Mouse (Mus musculus) limb, embryonic 15.5 days (tissue): ENCODE results near the gene Rubcnl. TPM values are rescaled to one million over a fixed set of nuclear protein-coding genes. Genes with fewer than 3 reads are reported as not detected.

Experiments
- ATAC-seq: fragments of 200-750 bp; cut with Nextera tagmentation; 2 replicates; pipeline ENCODE4 v1.8.0; 2017; ENCODE audit warnings: low read depth, moderate TSS enrichment; ENCODE audit not compliant: insufficient number of reproducible peaks, low FRiP score, low TSS enrichment
- H3K27ac ChIP-seq: fragments of 300-500 bp; sonication (generic); 2 replicates; pipeline ENCODE4 v1.5.1; 2015; ENCODE audit warnings: moderate library complexity, mild to moderate bottlenecking, inconsistent platforms
- H3K27me3 ChIP-seq: fragments of 300-500 bp; sonication (generic); 2 replicates; pipeline ENCODE4 v1.6.1; 2015; ENCODE audit warnings: inconsistent platforms
- H3K36me3 ChIP-seq: fragments of 300-500 bp; sonication (generic); 2 replicates; pipeline ENCODE4 v1.6.1; 2015; ENCODE audit warnings: inconsistent platforms
- H3K4me1 ChIP-seq: fragments of 300-500 bp; sonication (generic); 2 replicates; pipeline ENCODE4 v1.6.1; 2015; ENCODE audit warnings: inconsistent platforms
- H3K4me2 ChIP-seq: fragments of 300-500 bp; sonication (generic); 2 replicates; pipeline ENCODE4 v1.6.1; 2015; ENCODE audit warnings: mild to moderate bottlenecking, inconsistent platforms
- H3K4me3 ChIP-seq: fragments of 300-500 bp; sonication (generic); 2 replicates; pipeline ENCODE4 v1.5.1; 2015; ENCODE audit warnings: mild to moderate bottlenecking, inconsistent platforms
- H3K9ac ChIP-seq: fragments of 300-500 bp; sonication (generic); 2 replicates; pipeline ENCODE4 v1.6.1; 2015; ENCODE audit warnings: inconsistent platforms
- H3K9me3 ChIP-seq: fragments of 300-500 bp; sonication (generic); 2 replicates; pipeline ENCODE4 v1.6.1; 2016; ENCODE audit warnings: inconsistent platforms
- WGBS: fragments of 180-500 bp; shearing (Covaris S2); methylation state at CpG from one replicate; pipeline ENCODE4 v1.1.7; 2015; 5-methylcytosine and 5-hydroxymethylcytosine counted together
- polyA plus RNA-seq: library from polyadenylated mRNA; unstranded; fragments of >200 nt; fragmentation: Nextera tagmentation; extraction: Ambion mirVana; gene quantifications from 2 replicates; pipeline ENCODE4 v1.2.1, GENCODE M21; 2015

Rubcnl gene
- polyA plus RNA-seq, 1 experiment from 2014 or later = 1.3 TPM

DNA sequence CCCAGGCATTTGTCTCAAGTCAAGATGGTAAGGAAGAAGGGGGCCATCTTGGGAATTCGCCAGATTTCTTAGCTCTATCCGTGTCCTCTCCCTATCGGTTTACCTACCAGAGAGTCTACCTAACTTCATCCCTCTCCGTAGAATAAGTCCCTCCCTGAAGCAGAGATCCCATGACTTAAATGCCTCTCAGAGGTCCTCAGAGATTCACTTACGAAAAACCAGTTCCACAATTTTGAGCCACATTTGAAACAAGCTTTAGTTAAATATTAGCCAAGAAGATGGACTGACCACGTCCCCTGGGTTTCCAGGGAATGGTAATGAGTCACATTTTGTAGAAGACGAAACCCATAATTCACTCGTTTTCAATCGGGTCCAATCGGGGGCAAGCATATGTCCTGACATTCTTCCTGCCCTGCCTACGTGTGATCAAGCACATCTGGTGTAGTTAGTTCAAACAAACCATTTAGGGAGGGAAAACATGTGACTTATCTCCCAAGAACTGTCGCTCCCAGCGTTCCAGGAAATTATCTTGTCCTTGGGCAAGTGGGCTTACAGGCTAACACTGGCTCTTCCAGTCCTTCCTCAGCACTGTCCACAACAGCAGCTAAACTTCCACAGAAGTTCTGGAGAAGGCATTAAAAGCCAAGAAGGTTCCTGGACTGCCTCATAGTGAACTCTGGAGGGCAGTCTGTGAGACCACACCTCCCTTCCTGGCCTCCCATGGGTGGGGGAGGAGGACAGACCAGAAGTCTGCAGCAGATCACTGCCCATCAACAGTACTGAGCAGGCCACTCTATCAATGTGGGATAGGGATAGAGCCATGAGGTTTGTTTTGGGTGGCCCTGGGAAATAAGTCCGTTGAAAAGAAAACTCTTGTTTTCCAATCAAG, 38.9 kb downstream of the Rubcnl start:
- H3K9me3 ChIP-seq = no peaks in the 10 kb centered on the region
- no peak for ATAC-seq
- no peak overlapping the region for H3K27ac ChIP-seq
- no peaks in the 10 kb centered on the region for H3K27me3 ChIP-seq
- no peaks in the 10 kb centered on the region for H3K36me3 ChIP-seq
- WGBS = 74% methylated on average over 14 of the region's 14 CpGs
- H3K4me3 ChIP-seq = no peak overlapping the region
- H3K9ac ChIP-seq = no peak overlapping the region
- no peaks in the 10 kb centered on the region for H3K4me1 ChIP-seq
- H3K4me2 ChIP-seq = no peak overlapping the region

DNA sequence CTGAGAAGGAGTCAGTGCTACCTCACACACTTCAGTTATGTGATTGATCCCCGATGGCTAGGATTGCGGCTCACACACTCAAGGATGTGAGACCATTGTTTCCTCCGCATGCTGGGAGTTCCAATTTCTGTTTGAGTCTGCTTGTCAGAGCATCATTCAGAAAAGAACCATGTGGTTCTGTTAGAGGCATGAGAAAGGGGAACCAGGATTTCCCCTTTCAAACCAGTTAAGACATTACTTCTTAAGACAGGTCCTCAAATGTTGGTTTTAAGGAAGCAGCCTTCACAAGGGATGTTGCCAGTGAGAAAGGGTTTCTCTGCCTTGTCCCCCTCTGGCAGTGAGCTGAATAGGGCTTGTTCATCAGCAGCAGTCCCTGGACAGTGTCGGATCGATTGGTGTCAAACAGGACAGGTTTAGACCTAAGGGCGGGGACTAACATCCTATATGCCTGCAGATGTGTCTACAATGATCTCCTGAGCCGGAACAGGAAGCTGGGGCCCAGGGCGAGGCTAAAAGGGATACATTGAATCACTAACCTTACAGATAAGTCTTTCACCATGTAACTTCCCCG, 41.1 kb downstream of the Rubcnl start:
- Histone ChIP-seq H3K9ac (no peak overlapping the region), H3K4me2 (no peak overlapping the region), H3K36me3 (no peaks in the 10 kb centered on the region), H3K9me3 (no peaks in the 10 kb centered on the region), H3K4me3 (no peak overlapping the region), H3K4me1 (no peaks in the 10 kb centered on the region), H3K27ac (no peak overlapping the region), H3K27me3 (no peaks in the 10 kb centered on the region)
- ATAC-seq = no peak
- WGBS = 78% methylated on average over 9 of the region's 9 CpGs

DNA sequence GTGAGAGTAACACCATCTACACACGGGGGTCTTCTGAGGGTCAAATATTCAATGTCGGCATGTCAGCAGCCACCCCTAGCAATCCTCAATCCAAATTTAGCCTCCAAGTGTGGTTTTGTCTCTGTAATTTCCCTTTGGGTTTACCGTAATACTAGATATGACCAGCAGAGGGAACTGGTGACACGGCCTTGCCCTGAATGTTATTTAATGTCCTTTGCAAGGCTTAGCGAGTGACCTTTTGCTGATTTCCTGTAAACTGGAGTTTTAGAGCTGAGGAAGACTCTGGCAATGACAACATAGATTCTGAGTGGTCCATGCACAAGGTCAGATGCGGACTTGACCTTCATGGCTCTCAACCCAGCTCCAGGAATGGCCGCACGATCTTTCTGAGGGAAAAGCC, 44.7 kb downstream of the Rubcnl start:
- Histone ChIP-seq H3K9ac (no peak overlapping the region), H3K4me1 (no peaks in the 10 kb centered on the region), H3K9me3 (no peaks in the 10 kb centered on the region), H3K4me3 (no peak overlapping the region), H3K27me3 (no peaks in the 10 kb centered on the region), H3K4me2 (no peak overlapping the region), H3K36me3 (no peaks in the 10 kb centered on the region), H3K27ac (no peak overlapping the region)
- ATAC-seq = no peak
- 43% methylated on average over 8 of the region's 8 CpGs for WGBS

DNA sequence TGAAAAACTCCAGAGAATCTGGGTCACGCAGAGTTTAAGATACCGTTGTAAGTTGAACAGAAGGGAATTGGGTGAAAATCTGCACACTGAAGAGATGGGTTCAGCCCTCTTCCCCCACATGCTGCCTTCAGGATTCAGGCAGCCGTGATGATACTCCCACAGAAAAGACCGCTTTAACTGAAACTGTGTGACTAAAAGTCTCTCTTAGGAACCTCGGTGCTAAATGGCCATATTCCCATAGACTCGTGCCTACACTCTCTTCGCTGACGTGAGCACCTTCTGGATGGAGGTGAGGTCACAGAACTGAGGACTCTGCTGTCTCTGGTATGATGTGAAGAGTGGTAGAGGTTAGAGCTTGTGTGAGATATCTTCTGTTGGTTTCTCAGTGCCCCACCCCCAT, 48.1 kb downstream of the Rubcnl start:
- no peak overlapping the region for H3K27ac ChIP-seq
- H3K9me3 ChIP-seq = no peaks in the 10 kb centered on the region
- no peaks in the 10 kb centered on the region for H3K27me3 ChIP-seq
- no peaks in the 10 kb centered on the region for H3K4me1 ChIP-seq
- H3K4me3 ChIP-seq = no peak overlapping the region
- no peaks in the 10 kb centered on the region for H3K36me3 ChIP-seq
- WGBS = 90% methylated on average over 8 of the region's 8 CpGs
- no peak for ATAC-seq
- H3K9ac ChIP-seq = no peak overlapping the region
- H3K4me2 ChIP-seq = no peak overlapping the region

DNA sequence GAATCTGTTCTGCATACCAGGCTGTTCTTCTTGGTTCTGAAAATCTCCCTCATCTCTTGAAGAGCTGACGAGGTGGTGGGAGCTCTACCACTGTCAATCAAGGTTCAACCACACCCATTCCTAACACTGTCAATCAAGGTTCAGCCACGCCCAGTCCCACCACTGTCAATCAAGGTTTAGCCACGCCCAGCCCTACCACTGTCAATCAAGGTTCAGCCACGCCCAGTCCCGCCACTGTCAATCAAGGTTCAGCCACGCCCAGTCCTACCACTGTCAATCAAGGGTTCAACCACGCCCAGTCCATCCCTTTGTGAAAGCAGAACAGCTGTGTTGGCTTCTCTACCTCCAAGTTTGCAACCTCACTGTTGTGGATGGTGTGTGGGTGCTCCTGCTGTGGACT, 48.7 kb downstream of the Rubcnl start:
- no peak overlapping the region for H3K27ac ChIP-seq
- H3K4me3 ChIP-seq = no peak overlapping the region
- no peak overlapping the region for H3K4me2 ChIP-seq
- no peaks in the 10 kb centered on the region for H3K36me3 ChIP-seq
- no peaks in the 10 kb centered on the region for H3K27me3 ChIP-seq
- no peaks in the 10 kb centered on the region for H3K4me1 ChIP-seq
- no peak overlapping the region for H3K9ac ChIP-seq
- WGBS = 74% methylated on average over 7 of the region's 7 CpGs
- no peak for ATAC-seq
- no peaks in the 10 kb centered on the region for H3K9me3 ChIP-seq

DNA sequence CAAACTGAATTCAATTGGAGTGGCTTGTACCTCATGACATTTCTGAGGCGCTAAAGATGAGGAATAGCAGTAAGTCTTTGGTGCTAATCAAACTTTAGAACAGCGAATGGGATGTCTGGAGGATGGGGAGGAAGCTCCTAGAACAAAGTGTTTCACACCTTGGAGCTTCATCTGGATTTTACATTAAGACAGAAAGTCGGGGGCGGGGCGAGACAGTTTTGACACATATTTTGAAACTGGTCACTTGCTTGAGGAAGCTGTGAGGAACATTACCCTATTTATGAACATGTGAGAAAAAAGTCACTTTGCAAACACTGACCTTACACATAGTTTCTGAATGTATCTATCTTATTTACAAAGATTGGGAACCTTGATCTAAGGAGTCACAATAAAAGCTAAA, 49.4 kb downstream of the Rubcnl start:
- no peaks in the 10 kb centered on the region for H3K36me3 ChIP-seq
- H3K4me2 ChIP-seq = no peak overlapping the region
- no peak overlapping the region for H3K4me3 ChIP-seq
- ATAC-seq = no peak
- H3K27ac ChIP-seq = no peak overlapping the region
- no peaks in the 10 kb centered on the region for H3K4me1 ChIP-seq
- no peaks in the 10 kb centered on the region for H3K9me3 ChIP-seq
- H3K27me3 ChIP-seq = no peaks in the 10 kb centered on the region
- WGBS = 89% methylated on average over 5 of the region's 5 CpGs
- no peak overlapping the region for H3K9ac ChIP-seq

DNA sequence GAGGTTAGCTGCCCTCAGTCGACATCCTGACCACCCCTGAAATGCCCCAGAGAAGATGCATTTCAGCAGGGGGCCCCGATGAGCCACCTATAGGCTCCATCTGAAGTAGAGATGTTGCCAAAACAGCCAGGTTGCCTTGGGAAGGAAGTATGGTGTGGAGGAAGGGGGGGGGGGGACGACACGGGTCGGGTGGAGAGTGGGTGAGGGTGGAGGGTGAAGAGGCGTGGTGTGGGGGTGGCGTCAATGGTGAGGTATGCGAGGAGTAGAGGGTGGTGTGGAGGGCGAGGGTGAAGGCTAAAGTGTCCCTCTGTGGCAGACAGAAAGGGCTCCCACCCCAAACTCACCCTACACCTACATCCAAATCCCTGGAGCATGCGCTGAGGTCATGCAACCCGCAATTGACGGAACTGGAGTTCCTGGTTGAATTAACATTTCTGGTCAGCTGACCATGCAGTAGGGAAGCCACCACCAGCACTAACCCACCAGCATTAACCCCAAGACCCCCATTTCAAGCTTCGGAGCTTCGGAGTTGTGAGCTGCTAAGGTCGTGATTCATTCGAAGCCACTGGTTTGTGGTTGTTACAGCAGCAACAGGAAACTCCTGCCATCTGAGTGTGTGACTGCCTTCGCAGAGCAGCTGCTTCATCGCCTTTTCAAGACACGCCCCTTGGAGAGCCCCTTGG, 52.7 kb downstream of the Rubcnl start:
- H3K4me1 ChIP-seq = no peaks in the 10 kb centered on the region
- no peak overlapping the region for H3K4me2 ChIP-seq
- H3K4me3 ChIP-seq = no peak overlapping the region
- 84% methylated on average over 19 of the region's 19 CpGs for WGBS
- no peak for ATAC-seq
- no peaks in the 10 kb centered on the region for H3K36me3 ChIP-seq
- H3K27me3 ChIP-seq = no peaks in the 10 kb centered on the region
- no peak overlapping the region for H3K9ac ChIP-seq
- H3K9me3 ChIP-seq = no peaks in the 10 kb centered on the region
- no peak overlapping the region for H3K27ac ChIP-seq

DNA sequence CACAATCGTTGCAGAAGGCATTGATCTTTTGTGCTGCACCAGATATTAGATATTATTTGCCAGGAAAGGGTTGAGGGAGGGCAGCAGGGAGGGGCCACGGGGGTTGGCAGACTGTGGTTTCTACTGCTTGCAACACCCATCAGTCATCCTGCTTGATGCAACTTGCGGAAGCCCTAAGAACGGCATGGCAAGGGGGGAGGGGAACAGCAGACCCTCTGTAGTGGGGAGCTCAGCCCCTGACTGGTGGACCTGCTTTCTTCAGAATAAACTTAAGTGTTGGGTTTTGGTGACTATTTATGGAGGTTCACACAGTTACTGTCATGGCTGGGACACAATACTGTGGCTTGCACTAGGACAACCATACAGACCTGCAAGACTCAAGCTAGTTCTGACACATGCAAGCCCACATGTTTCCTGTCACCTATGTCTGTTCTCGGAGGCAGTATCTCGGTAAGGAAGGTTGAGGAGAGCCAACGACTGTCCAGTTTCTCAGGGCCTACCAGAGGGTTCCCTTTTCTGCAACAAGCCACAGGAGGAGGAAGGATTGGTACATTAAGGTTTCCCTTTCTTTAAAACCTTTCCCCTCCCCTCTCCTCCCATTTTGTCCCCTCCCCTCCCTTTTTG, 53.6 kb downstream of the Rubcnl start:
- Histone ChIP-seq H3K36me3 (no peaks in the 10 kb centered on the region), H3K9ac (no peak overlapping the region), H3K4me2 (no peak overlapping the region), H3K27me3 (no peaks in the 10 kb centered on the region), H3K4me3 (no peak overlapping the region), H3K27ac (no peak overlapping the region), H3K9me3 (no peaks in the 10 kb centered on the region), H3K4me1 (no peaks in the 10 kb centered on the region)
- WGBS = 64% methylated on average over 7 of the region's 7 CpGs
- ATAC-seq = no peak

DNA sequence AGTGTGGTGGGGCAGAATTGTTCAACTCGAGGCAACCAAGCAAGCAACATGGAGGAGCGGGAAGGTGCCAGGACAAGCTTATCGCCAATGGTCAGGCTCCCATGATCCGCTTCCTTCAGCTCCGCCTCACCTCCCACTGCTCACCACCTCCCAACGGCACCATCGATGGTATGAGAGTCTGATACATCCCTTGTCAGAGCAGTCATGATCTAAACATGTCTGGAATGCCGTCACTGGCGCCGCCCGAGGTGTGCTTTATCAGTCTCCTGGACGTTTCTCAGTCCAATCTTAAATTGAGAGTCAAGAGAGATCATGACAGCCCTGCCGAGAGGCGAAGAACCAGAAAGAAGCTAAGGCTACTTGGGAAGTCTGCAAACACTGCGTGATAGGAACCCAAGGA, 55.3 kb downstream of the Rubcnl start:
- no peak overlapping the region for H3K4me2 ChIP-seq
- no peaks in the 10 kb centered on the region for H3K4me1 ChIP-seq
- 88% methylated on average over 15 of the region's 15 CpGs for WGBS
- no peak overlapping the region for H3K9ac ChIP-seq
- no peaks in the 10 kb centered on the region for H3K36me3 ChIP-seq
- no peak overlapping the region for H3K27ac ChIP-seq
- H3K9me3 ChIP-seq = no peaks in the 10 kb centered on the region
- no peak for ATAC-seq
- H3K4me3 ChIP-seq = no peak overlapping the region
- no peaks in the 10 kb centered on the region for H3K27me3 ChIP-seq

DNA sequence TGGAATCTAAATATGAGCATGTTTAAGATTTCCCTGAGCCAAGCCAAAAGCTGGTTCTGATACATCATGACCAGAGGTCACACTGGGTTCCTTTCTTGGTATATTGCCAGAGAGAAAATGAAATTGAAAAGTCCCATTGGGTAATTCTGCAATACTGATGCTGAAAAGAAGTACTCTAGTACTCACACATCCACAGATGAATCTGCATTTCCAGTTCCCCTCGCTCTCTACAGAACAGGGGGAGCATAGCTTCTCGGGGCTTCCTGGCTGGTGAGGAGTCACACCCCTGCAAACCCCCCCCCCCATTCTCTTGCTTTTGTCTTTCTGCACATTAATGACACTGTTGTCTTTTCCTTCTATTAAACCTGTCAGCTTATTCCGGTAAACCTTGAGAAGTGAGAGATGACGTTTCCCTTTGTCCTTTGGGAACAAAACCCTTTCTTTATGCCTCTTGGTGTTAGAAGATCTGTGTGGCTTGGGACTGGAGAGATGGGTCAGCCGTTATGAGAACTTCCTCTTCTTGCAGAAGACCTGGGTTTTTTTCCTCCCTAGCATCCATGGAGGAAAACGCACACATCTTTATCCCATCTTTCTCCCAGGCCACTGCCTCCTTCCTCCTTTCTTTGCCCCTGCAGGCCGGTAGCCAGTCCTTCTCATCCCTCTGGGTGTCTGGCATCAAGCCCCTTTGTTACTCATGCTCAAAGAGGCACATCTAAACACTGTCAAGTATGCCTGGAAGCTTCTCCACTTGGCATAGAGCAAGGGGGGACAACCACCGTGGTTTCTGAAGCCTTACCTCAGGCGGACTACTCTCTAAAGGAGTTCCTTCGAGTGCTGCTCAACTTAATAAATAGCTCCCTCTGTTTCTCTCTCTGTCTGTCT, 59.7 kb downstream of the Rubcnl start:
- no peaks in the 10 kb centered on the region for H3K4me1 ChIP-seq
- no peak overlapping the region for H3K4me2 ChIP-seq
- H3K9ac ChIP-seq = no peak overlapping the region
- H3K4me3 ChIP-seq = no peak overlapping the region
- H3K27me3 ChIP-seq = no peaks in the 10 kb centered on the region
- H3K9me3 ChIP-seq = no peaks in the 10 kb centered on the region
- no peak overlapping the region for H3K27ac ChIP-seq
- no peak for ATAC-seq
- 75% methylated on average over 10 of the region's 10 CpGs for WGBS
- H3K36me3 ChIP-seq = no peaks in the 10 kb centered on the region

DNA sequence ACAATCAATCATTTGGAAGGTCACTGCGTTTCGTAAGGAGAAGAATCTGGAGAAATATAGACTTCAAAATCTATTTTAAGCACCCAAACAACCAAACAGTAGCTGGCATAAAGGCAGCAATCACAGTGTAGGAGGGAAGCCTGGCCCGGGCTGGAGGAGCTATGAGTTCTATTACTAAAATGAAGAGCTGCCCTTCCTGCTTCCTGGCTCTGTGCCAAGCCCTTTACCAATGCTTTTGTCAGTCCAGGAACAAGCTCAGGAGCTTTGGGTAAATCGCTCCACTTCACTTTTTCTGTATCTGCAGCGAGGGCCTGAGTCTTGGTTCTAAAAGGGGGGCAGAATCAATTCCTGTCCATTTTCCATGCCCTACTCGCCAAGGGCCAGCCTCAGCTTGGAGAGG, 62.1 kb downstream of the Rubcnl start:
- Histone ChIP-seq H3K9ac (no peak overlapping the region), H3K4me3 (no peak overlapping the region), H3K27ac (no peak overlapping the region), H3K27me3 (no peaks in the 10 kb centered on the region), H3K4me1 (no peaks in the 10 kb centered on the region), H3K4me2 (no peak overlapping the region), H3K36me3 (no peaks in the 10 kb centered on the region), H3K9me3 (no peaks in the 10 kb centered on the region)
- ATAC-seq = no peak
- 80% methylated on average over 6 of the region's 6 CpGs for WGBS
